Mouse (Mus musculus) lung, adult 2 months (tissue): ENCODE data around the gene Itgb2.
A peak's percentile ranks its signal among the peaks of the same experiment; 100 is the strongest.

Experiments used
- CTCF ChIP-seq: fragments of 200-500 bp; IDR thresholded peaks from 2 replicates; pipeline ENCODE4 v1.5.1; 2011; ENCODE audit warnings: mild to moderate bottlenecking, low read length, control low read depth; ENCODE audit not compliant: insufficient read depth
- POLR2A ChIP-seq: fragments of 200-500 bp; IDR thresholded peaks from 2 replicates; pipeline ENCODE4 v1.6.1; 2011; ENCODE audit warnings: low read depth, mild to moderate bottlenecking, control low read depth, low read length, borderline replicate concordance; ENCODE audit errors: extremely low read depth

DNA sequence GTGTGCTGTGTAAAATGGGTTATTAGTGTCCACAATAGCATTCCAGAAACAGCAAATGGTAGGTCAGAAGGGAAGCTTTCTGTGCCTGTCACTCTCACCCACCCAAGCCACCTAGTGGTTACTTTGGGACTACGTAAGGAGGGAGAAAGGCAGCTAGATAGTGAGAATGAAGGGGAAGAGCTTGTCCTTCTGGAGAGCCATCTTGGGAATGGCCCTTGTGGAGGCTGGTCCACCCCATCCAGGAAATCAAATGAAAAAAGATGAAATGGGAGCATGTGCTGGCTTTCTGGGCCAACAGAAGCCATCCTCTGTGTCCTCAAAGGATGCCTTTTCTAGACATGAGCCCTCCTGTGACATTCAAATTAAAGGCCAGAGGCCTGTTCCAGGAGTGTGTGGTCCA, 75.3 kb downstream of the Itgb2 start:
- TF ChIP-seq POLR2A (no peak), CTCF (peak; percentile 17; the same call in 1 of the 2 replicates)
